Mouse (Mus musculus): Measurements from ENCODE around the gene Swi5.

Gene Swi5

GRCm38 (mm10) chr2:32287923-32288367, at the start of gene Swi5:
Swi5 (minus strand) TSS chr2:32288075.
- peak; percentile 100 for DNase-seq (ENCODE audit: low read depth, low spot score)

- DNase-seq (ENCODE audit: low read depth, low spot score), result no peak
Observed at GRCm38 (mm10) chr2:32335888-32336287, 48.0 kb upstream of the Swi5 start.

GRCm38 (mm10) chr2:32332159-32332558, 44.3 kb upstream of the Swi5 start:
- DNase-seq (ENCODE audit: low read depth, low spot score), result no peak

GRCm38 (mm10) chr2:32329531-32329930, 41.7 kb upstream of the Swi5 start:
- no peak for DNase-seq (ENCODE audit: low read depth, low spot score)

GRCm38 (mm10) chr2:32328911-32329460, 41.1 kb upstream of the Swi5 start:
- no peak for DNase-seq (ENCODE audit: low read depth, low spot score)

- no peak for DNase-seq (ENCODE audit: low read depth, low spot score)
Observed at GRCm38 (mm10) chr2:32327200-32327599, 39.3 kb upstream of the Swi5 start.

GRCm38 (mm10) chr2:32325342-32325741, 37.5 kb upstream of the Swi5 start:
- no peak for DNase-seq (ENCODE audit: low read depth, low spot score)

- DNase-seq (ENCODE audit: low read depth, low spot score), result no peak
Observed at GRCm38 (mm10) chr2:32324322-32324721, 36.4 kb upstream of the Swi5 start.

GRCm38 (mm10) chr2:32322754-32323741, 35.2 kb upstream of the Swi5 start:
- no peak for DNase-seq (ENCODE audit: low read depth, low spot score)

- DNase-seq (ENCODE audit: low read depth, low spot score), result no peak
Observed at GRCm38 (mm10) chr2:32321591-32322298, 33.9 kb upstream of the Swi5 start.

- no peak for DNase-seq (ENCODE audit: low read depth, low spot score)
Observed at GRCm38 (mm10) chr2:32320721-32321120, 32.8 kb upstream of the Swi5 start.

- peak; percentile 71 for DNase-seq (ENCODE audit: low read depth, low spot score)
Observed at GRCm38 (mm10) chr2:32319586-32320580, 32.0 kb upstream of the Swi5 start.

GRCm38 (mm10) chr2:32318709-32319585, 31.1 kb upstream of the Swi5 start:
- DNase-seq (ENCODE audit: low read depth, low spot score), result no peak

GRCm38 (mm10) chr2:32317791-32318417, 30.0 kb upstream of the Swi5 start:
- peak; percentile 83 for DNase-seq (ENCODE audit: low read depth, low spot score)

GRCm38 (mm10) chr2:32316887-32317656, 29.2 kb upstream of the Swi5 start:
- no peak for DNase-seq (ENCODE audit: low read depth, low spot score)

- DNase-seq (ENCODE audit: low read depth, low spot score), result peak; percentile 67
Observed at GRCm38 (mm10) chr2:32315751-32316150, 27.9 kb upstream of the Swi5 start.

- DNase-seq (ENCODE audit: low read depth, low spot score), result no peak
Observed at GRCm38 (mm10) chr2:32314831-32315230, 27.0 kb upstream of the Swi5 start.

- peak; percentile 67 for DNase-seq (ENCODE audit: low read depth, low spot score)
Observed at GRCm38 (mm10) chr2:32312318-32312964, 24.6 kb upstream of the Swi5 start.

All from skeletal muscle tissue, adult 2 months (tissue).